Mouse (Mus musculus): ENCODE data around the gene Ucp2. TPM values are rescaled to one million over a fixed set of nuclear protein-coding genes. Genes with fewer than 3 reads are reported as not detected.
A peak's percentile ranks its signal among the peaks of the same experiment; 100 is the strongest.

Gene Ucp2
- total RNA-seq (2018; cell fraction: chromatin; rRNA removed), result 100 to 1,000 TPM in 12 of 26 experiments, 10 to 100 TPM in 14; 11.5 to 444 (median 80.1) TPM
- 1,000 to 10,000 TPM in 4 of 26 experiments, 100 to 1,000 TPM in 22; 386 to 1,183 (median 657) TPM for total RNA-seq (2018; cell fraction: cytosol; rRNA removed)
- total RNA-seq (2018; cell fraction: nucleus; rRNA removed), result 100 to 1,000 TPM in 24 of 26 experiments, 10 to 100 TPM in 2; 72.3 to 437 (median 188) TPM
- 934 to 1,261 TPM (median 1,117 TPM) in 3 replicates for polyA plus RNA-seq (2018)

GRCm38 (mm10) chr7:100493117-100493483 lies at the start of gene Ucp2:
TSS of gene Ucp2 (plus strand) at chr7:100493337.
- Histone ChIP-seq H3K36me3 (ENCODE audit: inconsistent target) (peaks cover 18% of the 10 kb centered on the region), H3K79me2 (ENCODE audit: inconsistent target) (peaks cover 44% of the 10 kb centered on the region), H3K27ac (peak within 1 kb of the TSS; percentile 93), H3K4me3 (ENCODE audit: inconsistent target) (peak within 1 kb of the TSS; percentile 95)
- WGBS (ENCODE audit: missing documents), result under 1% methylated on average over 25 of the region's 27 CpGs

- 13% methylated on average over 3 of the region's 4 CpGs for WGBS (ENCODE audit: missing documents)
- no peaks in the 10 kb centered on the region for H3K79me2 ChIP-seq (ENCODE audit: inconsistent target)
- no peak overlapping the region for H3K4me3 ChIP-seq (ENCODE audit: inconsistent target)
- H3K27ac ChIP-seq, result peak overlapping the region; percentile 41
- H3K36me3 ChIP-seq (ENCODE audit: inconsistent target), result no peaks in the 10 kb centered on the region; the same call in 1 of the 2 replicates
Measured at GRCm38 (mm10) chr7:100443728-100444127, 49.4 kb upstream of the Ucp2 start.

DNA sequence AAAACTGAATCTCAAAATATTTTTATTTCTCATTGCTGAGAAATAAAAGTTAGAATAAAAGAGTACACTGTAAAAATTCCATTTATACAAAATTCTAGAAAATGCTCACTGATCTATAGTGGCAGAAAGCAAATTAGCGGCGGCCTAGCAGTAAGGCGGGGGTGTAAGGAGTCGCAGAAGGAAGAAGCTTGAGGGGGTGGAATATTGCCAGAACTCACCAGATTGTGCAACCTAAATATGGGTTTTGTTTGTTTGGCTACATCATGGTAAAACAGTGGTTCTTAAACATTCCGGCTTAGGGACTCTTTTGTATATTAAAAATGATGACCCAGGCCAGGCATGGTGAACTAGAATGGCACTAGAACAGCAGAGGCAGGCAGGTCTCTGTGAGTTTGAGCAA lies 46.9 kb upstream of the Ucp2 start:
- Histone ChIP-seq H3K79me2 (ENCODE audit: inconsistent target) (no peaks in the 10 kb centered on the region), H3K4me3 (ENCODE audit: inconsistent target) (no peak overlapping the region), H3K36me3 (ENCODE audit: inconsistent target) (peaks cover 6% of the 10 kb centered on the region; the same call in 1 of the 2 replicates), H3K27ac (no peak overlapping the region)
- 90% methylated on average over 5 of the region's 5 CpGs for WGBS (ENCODE audit: missing documents)

GRCm38 (mm10) chr7:100448530-100448929 lies 44.6 kb upstream of the Ucp2 start:
- Histone ChIP-seq H3K27ac (no peak overlapping the region), H3K4me3 (ENCODE audit: inconsistent target) (no peak overlapping the region), H3K79me2 (ENCODE audit: inconsistent target) (no peaks in the 10 kb centered on the region), H3K36me3 (ENCODE audit: inconsistent target) (peaks cover 19% of the 10 kb centered on the region)
- 91% methylated on average over 11 of the region's 12 CpGs for WGBS (ENCODE audit: missing documents)

DNA sequence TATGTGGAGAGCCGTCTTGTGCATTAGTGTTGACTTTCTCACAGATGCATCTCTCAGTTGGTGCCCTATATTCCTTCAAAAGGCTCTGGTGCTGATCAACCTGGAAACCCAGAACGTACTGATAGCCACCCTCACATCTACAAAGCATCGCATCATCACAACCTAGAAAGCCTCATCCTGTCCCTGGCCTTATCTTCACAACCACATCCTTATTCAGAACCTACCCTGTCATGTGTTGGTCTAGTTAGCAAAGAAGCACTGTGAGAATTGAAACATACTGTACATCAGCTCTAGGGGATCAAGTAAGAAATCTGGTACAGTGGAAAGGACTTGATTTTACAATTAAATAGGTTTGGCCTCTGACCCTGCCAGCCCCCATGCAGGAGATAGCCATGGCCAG lies 44.2 kb upstream of the Ucp2 start:
- H3K79me2 ChIP-seq (ENCODE audit: inconsistent target), result no peaks in the 10 kb centered on the region
- H3K27ac ChIP-seq, result no peak overlapping the region
- H3K36me3 ChIP-seq (ENCODE audit: inconsistent target), result peaks cover 20% of the 10 kb centered on the region
- 98% methylated on average over 3 of the region's 3 CpGs for WGBS (ENCODE audit: missing documents)
- no peak overlapping the region for H3K4me3 ChIP-seq (ENCODE audit: inconsistent target)

GRCm38 (mm10) chr7:100458153-100458552 lies 35.0 kb upstream of the Ucp2 start:
- no peaks in the 10 kb centered on the region for H3K79me2 ChIP-seq (ENCODE audit: inconsistent target)
- no peak overlapping the region for H3K27ac ChIP-seq
- no peak overlapping the region for H3K4me3 ChIP-seq (ENCODE audit: inconsistent target)
- 91% methylated on average over 1 of the region's 1 CpGs for WGBS (ENCODE audit: missing documents)
- peaks cover 23% of the 10 kb centered on the region for H3K36me3 ChIP-seq (ENCODE audit: inconsistent target)

DNA sequence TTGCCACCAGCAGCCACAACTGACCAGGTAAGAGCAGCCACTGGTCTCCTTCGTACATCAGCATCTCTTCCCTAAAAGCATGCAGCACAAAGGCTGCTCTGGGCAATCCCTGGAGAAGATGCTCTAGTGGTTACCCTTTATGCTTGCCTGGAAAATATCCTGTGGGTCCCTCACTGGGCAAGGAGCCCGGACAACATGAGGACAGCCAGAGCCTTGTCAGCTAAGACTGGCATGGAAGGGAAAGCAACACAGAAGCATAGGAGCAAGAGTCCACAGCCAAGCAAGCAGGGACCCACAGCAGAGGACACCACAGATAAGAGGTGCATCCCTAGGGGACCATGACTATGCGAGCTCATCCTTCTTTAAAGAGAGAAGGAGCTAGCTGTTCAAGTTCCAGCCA lies 33.3 kb upstream of the Ucp2 start:
- WGBS (ENCODE audit: missing documents), result 96% methylated on average over 3 of the region's 3 CpGs
- H3K4me3 ChIP-seq (ENCODE audit: inconsistent target), result no peak overlapping the region
- H3K27ac ChIP-seq, result no peak overlapping the region
- peaks cover 14% of the 10 kb centered on the region for H3K36me3 ChIP-seq (ENCODE audit: inconsistent target)
- no peaks in the 10 kb centered on the region for H3K79me2 ChIP-seq (ENCODE audit: inconsistent target)

DNA sequence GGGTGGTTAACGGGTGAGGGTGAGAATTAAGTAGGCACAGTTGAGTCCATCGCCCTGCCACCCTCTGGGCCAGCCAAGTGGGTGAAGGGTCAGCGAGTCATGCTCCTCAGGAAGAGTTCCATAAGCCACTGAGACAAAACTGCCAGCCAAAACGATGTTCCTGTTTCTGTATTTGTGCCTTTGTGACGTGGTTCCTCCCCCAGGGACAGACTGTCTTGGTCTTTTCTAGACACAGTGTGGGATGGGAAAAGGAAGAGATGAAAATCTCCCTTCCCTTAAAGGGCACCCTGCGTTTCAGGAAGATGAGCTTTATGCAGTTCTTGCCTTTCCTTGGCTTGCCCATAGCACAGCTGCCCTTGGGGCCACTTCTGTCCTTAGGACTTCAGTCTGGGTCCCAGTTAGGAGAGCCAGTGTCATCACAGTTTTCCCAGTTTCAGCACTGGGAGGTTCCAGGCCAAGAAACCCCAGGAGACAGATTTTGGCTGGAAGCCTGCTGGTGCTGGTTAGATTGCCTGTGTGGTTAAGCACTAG lies 31.5 kb upstream of the Ucp2 start:
- H3K36me3 ChIP-seq (ENCODE audit: inconsistent target), result no peaks in the 10 kb centered on the region
- 2% methylated on average over 6 of the region's 6 CpGs for WGBS (ENCODE audit: missing documents)
- H3K4me3 ChIP-seq (ENCODE audit: inconsistent target), result no peak overlapping the region
- H3K79me2 ChIP-seq (ENCODE audit: inconsistent target), result no peaks in the 10 kb centered on the region
- H3K27ac ChIP-seq, result peak overlapping the region; percentile 60

GRCm38 (mm10) chr7:100463194-100463593 lies 29.9 kb upstream of the Ucp2 start:
- Histone ChIP-seq H3K27ac (no peak overlapping the region), H3K4me3 (ENCODE audit: inconsistent target) (no peak overlapping the region)
- WGBS (ENCODE audit: missing documents), result 97% methylated on average over 9 of the region's 9 CpGs

DNA sequence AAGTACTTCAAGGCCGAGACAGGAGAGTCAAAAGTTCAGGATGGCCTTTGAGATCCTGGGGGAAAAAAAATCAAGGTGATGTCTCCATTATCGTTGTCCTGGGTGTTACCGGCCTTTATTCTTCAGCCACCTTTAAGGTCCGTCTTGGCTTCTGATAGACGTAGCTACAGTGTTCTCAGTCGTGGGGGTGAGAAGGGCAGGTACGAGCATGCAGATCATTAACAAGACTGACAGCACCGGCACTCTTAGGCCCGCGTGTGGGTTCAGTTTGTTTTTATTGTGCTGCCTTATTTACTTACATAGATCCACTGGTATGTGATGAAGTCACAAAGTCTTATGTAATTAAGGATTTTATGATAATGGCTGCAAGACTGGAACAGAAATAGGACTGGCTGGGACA lies 29.4 kb upstream of the Ucp2 start:
- no peak overlapping the region for H3K4me3 ChIP-seq (ENCODE audit: inconsistent target)
- 95% methylated on average over 10 of the region's 10 CpGs for WGBS (ENCODE audit: missing documents)
- H3K27ac ChIP-seq, result no peak overlapping the region
- H3K79me2 ChIP-seq (ENCODE audit: inconsistent target), result no peaks in the 10 kb centered on the region
- no peaks in the 10 kb centered on the region for H3K36me3 ChIP-seq (ENCODE audit: inconsistent target)

More at GRCm38 (mm10) chr7:100463194-100463593, 29.9 kb upstream of the Ucp2 start:
- H3K36me3 ChIP-seq (ENCODE audit: inconsistent target), result no peaks in the 10 kb centered on the region
- H3K79me2 ChIP-seq (ENCODE audit: inconsistent target), result no peaks in the 10 kb centered on the region

DNA sequence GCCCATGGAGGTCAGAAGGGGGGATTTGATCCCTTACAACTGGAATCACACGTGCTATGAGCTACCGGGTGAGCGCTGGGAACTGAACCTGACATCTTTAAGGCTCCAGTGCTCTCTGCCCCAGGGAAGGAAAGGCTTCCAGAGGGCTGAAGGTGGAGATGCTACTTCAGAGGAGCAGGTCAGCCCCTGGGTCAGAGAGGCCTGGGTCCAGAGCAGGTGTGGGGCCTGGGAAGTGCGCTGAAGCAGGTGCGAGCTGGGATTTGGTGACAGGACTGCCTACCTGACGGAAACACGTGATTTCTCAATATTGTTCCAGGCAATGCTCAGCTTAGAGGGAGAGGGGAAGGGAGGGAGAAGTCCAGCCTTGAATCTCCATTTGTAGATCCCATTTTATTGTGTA lies 28.9 kb upstream of the Ucp2 start:
- Histone ChIP-seq H3K79me2 (ENCODE audit: inconsistent target) (no peaks in the 10 kb centered on the region), H3K36me3 (ENCODE audit: inconsistent target) (peaks cover under 1% of the 10 kb centered on the region; the same call in 1 of the 2 replicates), H3K4me3 (ENCODE audit: inconsistent target) (no peak overlapping the region), H3K27ac (no peak overlapping the region)
- WGBS (ENCODE audit: missing documents), result 96% methylated on average over 7 of the region's 7 CpGs

GRCm38 (mm10) chr7:100465248-100465647 lies 27.9 kb upstream of the Ucp2 start:
- Histone ChIP-seq H3K27ac (no peak overlapping the region), H3K36me3 (ENCODE audit: inconsistent target) (peaks cover 10% of the 10 kb centered on the region; the same call in 1 of the 2 replicates), H3K4me3 (ENCODE audit: inconsistent target) (no peak overlapping the region), H3K79me2 (ENCODE audit: inconsistent target) (no peaks in the 10 kb centered on the region)
- 74% methylated on average over 4 of the region's 4 CpGs for WGBS (ENCODE audit: missing documents)

DNA sequence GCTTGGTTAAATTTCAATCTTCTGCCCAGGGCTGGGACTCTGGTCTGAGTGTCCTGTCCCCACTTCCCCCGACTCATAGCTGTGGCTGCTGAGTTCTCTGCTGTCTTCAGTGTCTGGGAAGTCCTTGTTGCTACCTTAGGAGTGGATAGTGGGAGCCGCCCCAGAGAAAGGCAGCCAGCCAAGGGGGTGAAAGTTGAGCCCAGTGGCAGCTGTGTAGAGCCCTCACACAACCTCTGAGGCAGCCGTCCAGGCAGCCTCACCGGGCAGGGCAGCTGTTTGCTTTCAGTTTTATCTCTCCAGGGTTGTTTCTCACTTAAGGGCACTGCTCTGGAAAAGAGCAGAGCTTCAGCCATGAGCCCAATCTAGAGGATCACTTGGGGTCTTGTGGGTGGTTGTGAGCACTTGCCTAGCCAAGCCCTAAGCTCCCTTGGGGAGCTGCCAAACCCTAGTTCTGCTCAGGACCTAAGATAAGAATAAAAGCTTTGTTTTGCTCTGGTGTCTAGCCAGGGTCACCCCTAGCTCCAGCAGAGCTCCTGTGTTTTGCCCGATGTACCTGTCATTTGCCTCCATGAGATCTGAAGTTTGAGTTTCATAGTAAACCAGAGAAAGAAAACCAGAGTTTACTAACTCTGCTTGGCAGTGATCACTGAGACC lies 27.4 kb upstream of the Ucp2 start:
- H3K4me3 ChIP-seq (ENCODE audit: inconsistent target), result no peak overlapping the region
- H3K27ac ChIP-seq, result no peak overlapping the region

DNA sequence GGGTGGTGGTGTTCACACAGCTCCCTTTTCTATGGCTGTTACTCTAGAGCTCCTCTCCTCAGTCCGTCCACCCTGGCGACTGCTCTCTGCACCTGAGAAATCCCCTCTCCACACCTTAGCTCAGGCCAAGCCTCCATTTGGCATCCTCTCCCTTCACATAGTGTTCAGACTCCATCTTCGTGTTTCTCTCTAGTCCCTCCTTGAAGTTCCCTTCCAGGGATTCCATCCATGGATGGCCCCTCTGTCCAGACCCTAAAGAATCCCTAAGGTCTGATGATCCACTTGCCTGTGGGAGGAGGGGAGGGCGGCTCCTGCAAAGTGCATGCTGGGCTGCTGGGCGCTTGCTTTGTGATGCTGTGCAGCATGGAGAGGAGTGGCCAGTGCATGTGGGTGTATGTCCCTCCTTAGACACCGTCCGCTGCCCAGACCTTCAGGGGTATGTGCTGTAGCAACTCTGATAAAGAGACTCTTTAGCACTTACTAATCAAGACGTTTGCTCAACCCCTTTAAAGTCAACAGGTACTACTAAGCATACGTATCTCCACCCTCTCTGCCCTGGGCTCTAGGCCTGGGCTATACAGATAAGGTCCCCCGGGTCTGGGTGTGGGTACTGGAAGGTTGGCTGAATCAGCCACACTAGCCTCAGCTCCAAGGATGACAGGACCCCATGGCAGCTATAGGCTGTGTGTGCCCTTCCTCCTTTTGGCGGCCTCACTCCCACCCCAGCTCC lies 26.2 kb upstream of the Ucp2 start:
- Histone ChIP-seq H3K79me2 (ENCODE audit: inconsistent target) (no peaks in the 10 kb centered on the region), H3K36me3 (ENCODE audit: inconsistent target) (peaks cover 13% of the 10 kb centered on the region; the same call in 1 of the 2 replicates), H3K27ac (no peak overlapping the region), H3K4me3 (ENCODE audit: inconsistent target) (no peak overlapping the region)
- WGBS (ENCODE audit: missing documents), result 93% methylated on average over 10 of the region's 11 CpGs

More for the DNA sequence above, 27.4 kb upstream of the Ucp2 start:
- peaks cover 13% of the 10 kb centered on the region; the same call in 1 of the 2 replicates for H3K36me3 ChIP-seq (ENCODE audit: inconsistent target)
- 48% methylated on average over 5 of the region's 5 CpGs for WGBS (ENCODE audit: missing documents)
- no peaks in the 10 kb centered on the region for H3K79me2 ChIP-seq (ENCODE audit: inconsistent target)

DNA sequence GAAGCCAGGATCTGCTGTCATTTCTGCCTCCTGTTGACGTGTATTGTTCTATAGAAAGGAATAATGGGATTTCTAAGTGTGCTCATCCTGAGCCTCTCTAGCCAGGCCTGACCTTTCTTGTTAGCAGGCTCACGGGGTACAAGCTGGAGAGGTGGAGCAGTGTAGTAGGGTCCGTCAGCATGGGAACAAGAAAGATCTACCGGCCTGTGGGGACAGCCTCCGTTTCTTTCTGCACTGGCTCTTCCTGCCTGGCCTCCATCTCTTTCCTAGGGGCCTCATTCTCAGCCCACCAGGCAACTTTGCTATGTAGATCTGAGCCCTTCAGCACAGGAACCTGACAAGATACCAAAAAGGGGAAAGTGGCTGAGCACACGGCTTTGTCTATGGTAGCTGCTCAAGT lies 24.4 kb upstream of the Ucp2 start:
- Histone ChIP-seq H3K27ac (no peak overlapping the region), H3K36me3 (ENCODE audit: inconsistent target) (peaks cover 13% of the 10 kb centered on the region; the same call in 1 of the 2 replicates), H3K79me2 (ENCODE audit: inconsistent target) (no peaks in the 10 kb centered on the region), H3K4me3 (ENCODE audit: inconsistent target) (no peak overlapping the region)
- WGBS (ENCODE audit: missing documents), result 93% methylated on average over 6 of the region's 6 CpGs
